Mouse (Mus musculus): ENCODE measurements around the gene Ctsh. TPM values are rescaled to one million over a fixed set of nuclear protein-coding genes. Genes with fewer than 3 reads are reported as not detected.
A peak's percentile ranks its signal among the peaks of the same experiment; 100 is the strongest.
"Not testable (repeated sequence)": the region's sequence is repeated elsewhere in the genome, so short reads cannot be mapped to it uniquely, and the experiment has no call there.

Gene Ctsh
- polyA plus RNA-seq, 1 experiment: 36.1 TPM

GRCm38 (mm10) chr9:90076131-90076530 is 22.2 kb downstream of the Ctsh start:
- H3K27ac ChIP-seq (ENCODE audit: insufficient read depth, low read length): no peak overlapping the region
- no peak overlapping the region for H3K4me3 ChIP-seq (ENCODE audit: insufficient read depth, low read length)
- TF ChIP-seq CTCF (IDR thresholded peaks at IDR 0.05; ENCODE audit: borderline replicate concordance, insufficient read depth, low read length) (no peak), POLR2A (IDR thresholded peaks at IDR 0.05; ENCODE audit: low read depth, low read length) (no peak)

GRCm38 (mm10) chr9:90076849-90077461 is 23.0 kb downstream of the Ctsh start:
- TF ChIP-seq POLR2A (IDR thresholded peaks at IDR 0.05; ENCODE audit: low read depth, low read length) (no peak), CTCF (IDR thresholded peaks at IDR 0.05; ENCODE audit: borderline replicate concordance, insufficient read depth, low read length) (peak; percentile 90)
- no peaks in the 10 kb centered on the region for H3K4me1 ChIP-seq (ENCODE audit: control insufficient read depth, insufficient read depth, low read length)

More at GRCm38 (mm10) chr9:90076131-90076530, 22.2 kb downstream of the Ctsh start:
- no peaks in the 10 kb centered on the region for H3K4me1 ChIP-seq (ENCODE audit: control insufficient read depth, insufficient read depth, low read length)

GRCm38 (mm10) chr9:90081961-90082360 is 28.0 kb downstream of the Ctsh start:
- H3K27ac ChIP-seq (ENCODE audit: insufficient read depth, low read length); H3K4me3 ChIP-seq (ENCODE audit: insufficient read depth, low read length): not testable (repeated sequence)

More at GRCm38 (mm10) chr9:90076849-90077461, 23.0 kb downstream of the Ctsh start:
- H3K27ac ChIP-seq (ENCODE audit: insufficient read depth, low read length): no peak overlapping the region
- H3K4me3 ChIP-seq (ENCODE audit: insufficient read depth, low read length): no peak overlapping the region

GRCm38 (mm10) chr9:90082992-90083391 is 29.0 kb downstream of the Ctsh start:
- no peak overlapping the region for H3K4me3 ChIP-seq (ENCODE audit: insufficient read depth, low read length)
- H3K4me1 ChIP-seq (ENCODE audit: control insufficient read depth, insufficient read depth, low read length): peaks cover 9% of the 10 kb centered on the region; the same call in 1 of the 2 replicates
- no peak for TF ChIP-seq CTCF (IDR thresholded peaks at IDR 0.05; ENCODE audit: borderline replicate concordance, insufficient read depth, low read length)
- TF ChIP-seq POLR2A (IDR thresholded peaks at IDR 0.05; ENCODE audit: low read depth, low read length): no peak
- H3K27ac ChIP-seq (ENCODE audit: insufficient read depth, low read length): no peak overlapping the region

More at GRCm38 (mm10) chr9:90081961-90082360, 28.0 kb downstream of the Ctsh start:
- not testable (repeated sequence) for H3K4me1 ChIP-seq (ENCODE audit: control insufficient read depth, insufficient read depth, low read length)

GRCm38 (mm10) chr9:90084152-90084551 is 30.2 kb downstream of the Ctsh start:
- Histone ChIP-seq H3K4me1 (ENCODE audit: control insufficient read depth, insufficient read depth, low read length) (peaks cover 9% of the 10 kb centered on the region; the same call in 1 of the 2 replicates), H3K4me3 (ENCODE audit: insufficient read depth, low read length) (no peak overlapping the region), H3K27ac (ENCODE audit: insufficient read depth, low read length) (no peak overlapping the region)
- no peak for TF ChIP-seq CTCF (IDR thresholded peaks at IDR 0.05; ENCODE audit: borderline replicate concordance, insufficient read depth, low read length)
- no peak for TF ChIP-seq POLR2A (IDR thresholded peaks at IDR 0.05; ENCODE audit: low read depth, low read length)

GRCm38 (mm10) chr9:90084766-90085468 is 31.0 kb downstream of the Ctsh start:
- H3K27ac ChIP-seq (ENCODE audit: insufficient read depth, low read length): no peak overlapping the region
- TF ChIP-seq CTCF (IDR thresholded peaks at IDR 0.05; ENCODE audit: borderline replicate concordance, insufficient read depth, low read length) (no peak), POLR2A (IDR thresholded peaks at IDR 0.05; ENCODE audit: low read depth, low read length) (no peak)
- H3K4me3 ChIP-seq (ENCODE audit: insufficient read depth, low read length): no peak overlapping the region
- H3K4me1 ChIP-seq (ENCODE audit: control insufficient read depth, insufficient read depth, low read length): peaks cover 9% of the 10 kb centered on the region

- TF ChIP-seq CTCF (IDR thresholded peaks at IDR 0.05; ENCODE audit: borderline replicate concordance, insufficient read depth, low read length) (no peak), POLR2A (IDR thresholded peaks at IDR 0.05; ENCODE audit: low read depth, low read length) (no peak)
These were observed 34.0 kb downstream of the Ctsh start for GRCm38 (mm10) chr9:90087906-90088485.

GRCm38 (mm10) chr9:90089339-90090104 is 35.6 kb downstream of the Ctsh start:
- peaks cover 9% of the 10 kb centered on the region for H3K4me1 ChIP-seq (ENCODE audit: control insufficient read depth, insufficient read depth, low read length)
- no peak overlapping the region for H3K4me3 ChIP-seq (ENCODE audit: insufficient read depth, low read length)
- TF ChIP-seq POLR2A (IDR thresholded peaks at IDR 0.05; ENCODE audit: low read depth, low read length): no peak
- no peak for TF ChIP-seq CTCF (IDR thresholded peaks at IDR 0.05; ENCODE audit: borderline replicate concordance, insufficient read depth, low read length)
- no peak overlapping the region for H3K27ac ChIP-seq (ENCODE audit: insufficient read depth, low read length)

More at GRCm38 (mm10) chr9:90087906-90088485, 34.0 kb downstream of the Ctsh start:
- no peak overlapping the region for H3K4me3 ChIP-seq (ENCODE audit: insufficient read depth, low read length)
- no peak overlapping the region for H3K27ac ChIP-seq (ENCODE audit: insufficient read depth, low read length)
- H3K4me1 ChIP-seq (ENCODE audit: control insufficient read depth, insufficient read depth, low read length): peaks cover 9% of the 10 kb centered on the region

GRCm38 (mm10) chr9:90098934-90099333 is 45.0 kb downstream of the Ctsh start:
- Histone ChIP-seq H3K4me1 (ENCODE audit: control insufficient read depth, insufficient read depth, low read length) (no peaks in the 10 kb centered on the region), H3K27ac (ENCODE audit: insufficient read depth, low read length) (no peak overlapping the region), H3K4me3 (ENCODE audit: insufficient read depth, low read length) (no peak overlapping the region)
- TF ChIP-seq CTCF (IDR thresholded peaks at IDR 0.05; ENCODE audit: borderline replicate concordance, insufficient read depth, low read length): no peak
- no peak for TF ChIP-seq POLR2A (IDR thresholded peaks at IDR 0.05; ENCODE audit: low read depth, low read length)
